Mouse (Mus musculus) ovary, adult 18-20 months (tissue): ENCODE data around the gene Padi2.

Experiments
- DNase-seq: peaks from one replicate; pipeline ENCODE4 v3.0.0; 2022; ENCODE audit warnings: low spot score, mixed read lengths

The Padi2 gene

GRCm38 (mm10) chr4:140922508-140922907 lies 16.4 kb downstream of the Padi2 start:
- no peak for DNase-seq

- no peak for DNase-seq
Observed at GRCm38 (mm10) chr4:140925648-140926047, 19.5 kb downstream of the Padi2 start.

- DNase-seq: no peak
Observed at GRCm38 (mm10) chr4:140928349-140928748, 22.2 kb downstream of the Padi2 start.

GRCm38 (mm10) chr4:140929745-140930144 lies 23.6 kb downstream of the Padi2 start:
- no peak for DNase-seq

- DNase-seq: no peak
Observed at GRCm38 (mm10) chr4:140930900-140931470, 24.8 kb downstream of the Padi2 start.

- no peak for DNase-seq
Observed at GRCm38 (mm10) chr4:140935643-140936042, 29.5 kb downstream of the Padi2 start.

GRCm38 (mm10) chr4:140944356-140944755 lies 38.2 kb downstream of the Padi2 start:
- DNase-seq: no peak

GRCm38 (mm10) chr4:140944961-140945442 lies 38.9 kb downstream of the Padi2 start:
- no peak for DNase-seq

- DNase-seq: no peak
Observed at GRCm38 (mm10) chr4:140945571-140945970, 39.4 kb downstream of the Padi2 start.

- no peak for DNase-seq
Observed at GRCm38 (mm10) chr4:140946048-140946447, 39.9 kb downstream of the Padi2 start.

GRCm38 (mm10) chr4:140946580-140947205 lies 40.5 kb downstream of the Padi2 start:
- no peak for DNase-seq

- DNase-seq: no peak
Observed at GRCm38 (mm10) chr4:140947487-140948440, 41.6 kb downstream of the Padi2 start.

- DNase-seq: no peak
Observed at GRCm38 (mm10) chr4:140948481-140948880, 42.3 kb downstream of the Padi2 start.

- no peak for DNase-seq
Observed at GRCm38 (mm10) chr4:140949052-140949451, 42.9 kb downstream of the Padi2 start.

GRCm38 (mm10) chr4:140949616-140950015 lies 43.5 kb downstream of the Padi2 start:
- DNase-seq: no peak

GRCm38 (mm10) chr4:140950574-140950973 lies 44.4 kb downstream of the Padi2 start:
- DNase-seq: no peak

- no peak for DNase-seq
Observed at GRCm38 (mm10) chr4:140951861-140952641, 45.9 kb downstream of the Padi2 start.

GRCm38 (mm10) chr4:140957131-140957702 lies 51.1 kb downstream of the Padi2 start:
- no peak for DNase-seq

- DNase-seq: no peak
Observed at GRCm38 (mm10) chr4:140957725-140958124, 51.6 kb downstream of the Padi2 start.

- DNase-seq: no peak
Observed at GRCm38 (mm10) chr4:140958319-140958718, 52.2 kb downstream of the Padi2 start.

- no peak for DNase-seq
Observed at GRCm38 (mm10) chr4:140959128-140959679, 53.1 kb downstream of the Padi2 start.
